Mouse (Mus musculus) kidney, postnatal 4 days (tissue): ENCODE results near the gene Timm13.
A peak's percentile ranks its signal among the peaks of the same experiment; 100 is the strongest.

ENCODE experiments used
- DNase-seq, 2 experiments: peaks; one replicate each; pipeline ENCODE4 v3.0.0; 2021; ENCODE audit warnings: mixed read lengths in 2 of 2

Gene Timm13

DNA sequence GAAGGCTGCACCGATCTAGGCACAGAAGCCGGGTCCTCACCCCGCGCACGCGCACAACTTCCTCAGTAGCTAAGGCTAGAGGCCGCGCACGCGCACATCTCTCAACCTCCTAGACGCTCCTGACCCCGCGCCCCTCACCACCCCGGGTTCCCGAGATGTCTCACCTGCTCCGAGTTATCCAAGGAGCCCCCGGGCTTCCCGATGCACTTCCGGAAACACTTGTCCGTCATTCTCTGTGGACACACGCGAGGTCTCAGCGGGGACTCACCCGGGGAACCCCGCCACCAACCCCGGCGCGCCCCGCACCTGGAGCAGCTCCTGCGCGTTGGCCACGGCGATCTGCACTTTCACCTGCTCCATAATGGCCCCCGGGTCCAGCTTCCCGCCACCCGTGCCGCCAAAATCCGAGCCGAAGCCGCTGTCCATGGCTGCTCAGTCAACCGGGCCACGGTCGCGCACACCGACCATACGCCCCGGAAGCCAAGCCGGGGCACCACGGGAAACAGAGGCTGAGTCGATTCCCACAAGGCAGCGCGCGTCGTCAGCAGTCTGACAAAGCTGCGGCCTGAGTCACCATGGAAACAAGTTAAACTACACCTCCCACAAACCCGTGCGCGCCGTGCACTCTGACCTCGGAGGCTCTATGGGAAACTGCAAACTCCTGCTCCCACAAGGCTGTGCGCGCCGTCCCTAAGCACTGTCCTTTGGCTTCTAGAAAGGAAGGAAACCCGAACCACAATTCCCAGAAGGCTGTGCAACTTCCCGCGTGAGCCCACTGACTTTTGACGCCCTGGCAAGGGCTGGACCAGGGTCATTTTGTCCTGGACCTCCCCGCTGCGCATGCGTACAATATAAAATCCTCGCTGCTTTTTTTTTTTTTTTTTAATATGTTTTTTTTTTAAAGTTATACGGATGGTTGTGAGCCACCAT, at the start of gene Timm13:
Gene Timm13 (minus strand): TSS at position 652 of the 930 bp plus-strand sequence.
- DNase-seq, result peak; percentile 98 to 99

DNA sequence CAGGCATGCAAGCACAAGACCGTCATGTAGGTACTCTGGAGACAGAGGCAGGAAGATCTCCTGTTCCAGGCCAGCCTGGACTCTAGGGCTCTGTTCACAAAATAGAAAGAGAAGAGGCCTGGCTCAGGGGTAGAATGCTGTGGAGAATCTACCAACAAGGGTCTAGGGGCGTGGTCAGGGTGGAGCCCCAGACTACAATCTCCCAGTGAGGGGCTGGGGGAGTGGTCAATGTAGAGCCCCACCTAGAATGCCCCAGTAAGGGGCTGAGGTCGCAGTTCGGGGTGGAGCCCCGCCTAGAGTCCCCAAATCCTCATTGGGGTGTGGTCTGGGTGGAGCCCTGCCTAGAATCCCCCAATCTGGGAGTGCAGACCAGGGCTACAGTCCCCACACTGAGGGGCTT, 49.5 kb upstream of the Timm13 start:
- no peak for DNase-seq

DNA sequence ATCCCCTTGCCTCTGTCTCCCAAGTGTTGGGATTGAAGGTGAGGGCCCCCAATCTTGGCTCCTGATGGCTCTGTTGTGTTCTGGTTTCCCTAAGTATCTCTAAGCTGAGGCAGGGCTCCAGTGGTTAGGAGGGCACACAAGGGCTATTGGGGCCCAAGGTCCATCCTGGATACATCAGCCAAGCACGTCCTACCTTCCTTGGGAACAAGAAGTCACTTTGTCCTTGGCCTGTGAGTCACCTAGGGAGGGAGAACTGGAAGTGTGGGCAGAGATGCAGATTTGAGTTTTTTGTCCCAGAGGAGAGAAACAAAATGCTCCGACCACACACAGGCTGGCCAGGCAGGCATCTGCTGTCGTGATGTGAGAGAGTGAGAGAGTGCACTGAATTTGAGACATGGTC, 48.3 kb upstream of the Timm13 start:
- no peak for DNase-seq

GRCm38 (mm10) chr10:80948570-80948969, 47.8 kb upstream of the Timm13 start:
- peak; percentile 57 to 73 for DNase-seq

- peak; percentile 61 to 76 for DNase-seq
Measured at GRCm38 (mm10) chr10:80947802-80948201, 47.0 kb upstream of the Timm13 start.

DNA sequence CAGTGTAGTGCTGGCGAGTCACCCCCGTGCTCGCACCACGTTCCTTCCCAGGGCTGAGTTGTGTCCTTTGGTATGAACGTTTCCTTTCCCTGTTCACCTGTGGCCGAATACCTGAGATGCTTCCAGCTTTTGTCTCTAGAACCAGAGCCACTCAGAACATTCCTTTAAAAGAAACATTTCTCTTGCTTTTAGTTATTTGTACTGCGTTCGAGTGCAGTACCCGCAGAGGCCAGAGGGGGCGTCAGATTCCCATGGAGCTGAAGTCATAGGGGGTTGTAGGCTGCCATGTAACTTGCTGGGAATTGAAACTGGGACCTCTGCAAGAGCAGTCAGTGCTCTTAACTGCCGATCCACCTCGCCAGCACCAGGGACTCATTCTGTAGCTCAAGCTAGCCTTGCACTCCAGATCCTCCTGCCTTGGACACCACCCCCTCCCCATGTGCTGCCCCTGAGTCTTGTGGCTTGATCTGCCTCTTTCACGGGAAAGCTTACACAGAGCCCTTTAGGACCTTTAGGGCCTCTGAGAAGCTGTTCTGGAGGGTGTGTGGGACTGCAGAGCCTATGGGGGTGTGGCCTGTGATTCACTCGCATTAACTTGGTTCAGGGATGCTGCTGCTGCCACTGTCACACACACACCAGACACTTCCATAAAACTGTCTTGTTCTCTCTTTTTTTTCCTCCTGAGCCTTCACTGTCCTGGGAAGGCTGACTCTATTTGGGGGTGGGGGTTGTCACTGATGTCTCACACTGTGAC, 46.1 kb upstream of the Timm13 start:
- no peak for DNase-seq

- no peak for DNase-seq
Measured at GRCm38 (mm10) chr10:80944231-80944630, 43.5 kb upstream of the Timm13 start.

DNA sequence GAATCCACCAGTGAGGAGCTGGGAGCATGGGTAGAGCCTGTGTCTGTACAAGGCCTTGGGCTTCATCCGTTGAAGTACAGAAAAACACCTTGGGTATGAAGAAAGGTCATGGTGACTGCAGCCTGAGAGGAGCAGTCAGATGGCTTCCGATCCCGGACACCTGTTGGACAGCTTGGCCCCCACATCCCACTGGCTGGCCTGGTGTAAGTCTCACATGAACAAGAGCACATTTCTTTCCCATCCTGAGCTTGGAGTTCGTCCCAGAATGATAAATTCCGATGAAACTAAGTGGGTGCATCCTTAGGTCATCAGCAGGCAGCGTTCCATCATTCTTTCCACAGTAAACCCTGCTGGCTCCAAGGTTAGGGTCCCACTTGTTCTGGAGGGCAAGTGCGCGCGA, 42.9 kb upstream of the Timm13 start:
- DNase-seq, result no peak

- DNase-seq, result no peak
Measured at GRCm38 (mm10) chr10:80942919-80943318, 42.1 kb upstream of the Timm13 start.

DNA sequence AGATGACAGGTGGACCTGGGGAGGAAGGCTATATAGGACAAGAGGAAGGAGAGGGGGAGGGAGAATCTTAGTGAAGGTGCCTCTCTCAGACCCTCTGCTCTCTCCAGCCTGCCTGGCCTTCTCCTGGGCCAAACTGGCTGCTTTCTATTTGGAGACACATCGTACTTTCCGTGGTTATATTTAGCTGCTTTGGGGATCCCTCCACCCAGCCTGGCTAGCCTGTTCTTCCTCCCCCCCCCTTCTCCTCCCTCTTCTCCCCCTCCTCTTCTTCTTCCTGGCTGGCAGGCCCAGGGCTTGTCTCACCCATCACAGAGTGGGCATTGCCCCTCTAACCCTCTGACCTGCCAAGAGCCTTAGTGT, 40.2 kb upstream of the Timm13 start:
- DNase-seq, result no peak

GRCm38 (mm10) chr10:80940320-80940987, 39.7 kb upstream of the Timm13 start:
- DNase-seq, result peak; percentile 62 to 78

- peak; percentile 93 to 96 for DNase-seq
Measured at GRCm38 (mm10) chr10:80939671-80940070, 38.9 kb upstream of the Timm13 start.

DNA sequence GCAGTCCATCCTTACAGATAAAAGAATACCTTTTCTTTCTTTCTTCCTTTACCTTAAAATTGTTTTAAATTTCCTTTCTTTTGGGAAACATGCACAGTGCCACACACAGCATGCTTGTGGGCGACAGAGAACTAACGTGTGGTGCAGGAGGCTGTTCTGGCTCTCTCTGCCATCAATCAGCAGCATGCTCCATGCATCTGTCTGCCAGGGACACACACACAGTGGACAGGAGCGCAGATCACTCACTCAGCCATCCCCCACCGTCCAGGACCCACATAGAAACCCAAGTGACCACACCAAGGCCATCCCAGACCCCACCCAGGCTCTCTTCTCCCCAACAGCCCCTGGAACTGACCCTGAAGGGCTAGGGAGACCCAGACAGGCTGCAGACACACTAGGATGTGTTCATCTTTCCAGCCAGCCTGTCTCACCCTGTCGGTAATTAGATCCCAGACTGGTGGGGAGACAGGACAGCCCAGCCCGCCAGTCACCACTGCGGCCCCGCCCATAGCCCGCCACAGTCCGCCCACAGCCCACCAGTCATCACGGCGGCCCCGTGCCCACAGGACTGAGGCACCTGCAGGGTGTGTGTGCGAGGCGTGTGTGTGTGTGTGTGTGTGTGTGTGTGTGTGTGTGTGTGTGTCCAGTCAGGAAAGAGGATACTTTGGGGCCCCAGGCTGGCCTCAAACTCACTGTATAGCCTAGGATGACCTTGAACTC, 38.2 kb upstream of the Timm13 start:
- peak; percentile 65 to 71 for DNase-seq

DNA sequence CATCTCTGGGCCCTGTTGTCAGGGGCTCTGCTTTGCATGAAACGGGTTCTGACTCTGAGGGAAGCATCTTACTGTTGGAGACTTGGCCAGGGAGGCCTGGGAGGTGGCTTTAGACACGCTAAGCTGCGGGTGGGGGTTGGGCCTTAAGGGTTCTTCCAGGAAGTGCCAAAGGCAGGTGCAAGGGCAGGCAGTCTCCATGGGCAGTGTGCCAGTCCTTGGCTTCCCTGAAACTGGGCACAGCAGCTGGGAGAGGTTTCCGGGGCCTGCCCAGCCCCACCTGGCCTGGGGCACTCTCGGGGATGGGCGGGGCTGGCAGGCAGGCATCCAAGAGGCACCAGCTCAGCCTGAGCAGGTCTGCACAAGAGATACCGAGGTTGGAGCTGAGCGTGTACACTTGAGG, 36.9 kb upstream of the Timm13 start:
- DNase-seq, result peak; percentile 79 to 87

DNA sequence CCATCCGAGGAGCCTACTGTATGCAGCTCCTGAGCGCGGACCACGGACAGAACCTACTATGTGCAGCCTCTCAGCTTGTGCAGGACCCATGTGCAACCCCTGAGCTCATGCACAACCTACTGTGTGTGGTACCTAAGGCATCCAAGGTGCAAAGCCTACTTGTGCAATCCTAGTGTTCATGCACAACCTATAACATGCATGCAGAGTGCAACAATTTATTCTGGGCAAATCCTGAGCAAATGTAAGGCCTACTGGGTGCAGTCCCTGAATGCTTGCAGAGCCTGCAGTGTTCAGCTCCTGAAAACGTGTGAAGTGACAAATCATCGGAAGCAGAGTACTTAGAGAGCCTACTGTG, 36.0 kb upstream of the Timm13 start:
- no peak for DNase-seq

DNA sequence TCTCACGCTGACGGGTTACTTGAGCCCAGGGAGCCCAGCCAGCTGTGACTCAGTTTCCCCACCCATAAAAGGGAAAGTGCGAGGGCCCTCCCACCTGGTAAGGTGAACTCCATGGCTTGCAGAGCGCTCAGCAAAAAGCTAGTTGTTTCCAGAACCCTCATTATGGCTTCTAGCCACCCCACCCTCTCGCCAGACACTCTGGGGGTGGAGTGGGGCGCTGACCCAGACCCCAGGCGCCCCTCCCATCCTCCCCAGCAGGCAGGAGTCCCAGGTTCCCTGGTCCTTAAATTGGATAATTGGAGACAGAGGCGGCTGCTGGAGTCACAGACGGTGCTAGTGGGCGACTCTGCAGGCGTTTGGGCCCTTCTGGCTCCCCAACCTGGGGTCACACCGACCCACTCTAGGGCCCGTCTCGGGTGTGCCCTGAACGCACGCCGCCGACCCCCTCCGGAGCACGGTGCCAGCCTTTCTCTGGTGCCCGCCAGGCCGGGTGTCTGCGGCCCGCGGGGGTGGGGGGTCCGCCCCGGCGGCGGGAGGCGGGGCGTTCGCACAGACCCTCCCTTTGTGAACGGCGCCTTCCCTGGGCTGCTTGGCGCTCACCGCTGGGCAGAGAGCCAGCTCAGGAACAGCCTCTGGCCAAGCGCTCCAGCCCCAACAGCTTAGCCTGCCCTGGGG, 35.5 kb upstream of the Timm13 start:
- peak; percentile 82 to 88 for DNase-seq

- no peak for DNase-seq
Measured at GRCm38 (mm10) chr10:80935698-80936097, 34.9 kb upstream of the Timm13 start.

DNA sequence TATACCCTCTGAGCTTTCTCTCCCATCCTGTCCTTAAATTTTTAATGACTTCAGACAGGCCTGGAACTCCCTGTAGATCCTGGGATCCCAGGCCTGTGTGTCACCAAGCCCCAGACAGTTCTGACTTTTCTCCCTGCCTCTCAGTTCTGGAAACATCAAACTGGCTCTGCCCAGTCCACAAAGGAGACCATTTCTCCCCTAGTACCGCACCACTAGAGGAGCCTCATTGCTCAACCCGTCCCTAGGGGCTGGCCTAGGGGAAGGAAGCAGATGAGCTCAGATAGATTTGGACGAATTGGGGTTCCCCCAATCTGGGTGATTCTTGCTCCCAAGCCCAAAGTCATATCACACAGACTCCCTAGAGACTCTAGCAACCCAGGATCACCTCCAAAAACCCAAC, 34.5 kb upstream of the Timm13 start:
- no peak for DNase-seq

DNA sequence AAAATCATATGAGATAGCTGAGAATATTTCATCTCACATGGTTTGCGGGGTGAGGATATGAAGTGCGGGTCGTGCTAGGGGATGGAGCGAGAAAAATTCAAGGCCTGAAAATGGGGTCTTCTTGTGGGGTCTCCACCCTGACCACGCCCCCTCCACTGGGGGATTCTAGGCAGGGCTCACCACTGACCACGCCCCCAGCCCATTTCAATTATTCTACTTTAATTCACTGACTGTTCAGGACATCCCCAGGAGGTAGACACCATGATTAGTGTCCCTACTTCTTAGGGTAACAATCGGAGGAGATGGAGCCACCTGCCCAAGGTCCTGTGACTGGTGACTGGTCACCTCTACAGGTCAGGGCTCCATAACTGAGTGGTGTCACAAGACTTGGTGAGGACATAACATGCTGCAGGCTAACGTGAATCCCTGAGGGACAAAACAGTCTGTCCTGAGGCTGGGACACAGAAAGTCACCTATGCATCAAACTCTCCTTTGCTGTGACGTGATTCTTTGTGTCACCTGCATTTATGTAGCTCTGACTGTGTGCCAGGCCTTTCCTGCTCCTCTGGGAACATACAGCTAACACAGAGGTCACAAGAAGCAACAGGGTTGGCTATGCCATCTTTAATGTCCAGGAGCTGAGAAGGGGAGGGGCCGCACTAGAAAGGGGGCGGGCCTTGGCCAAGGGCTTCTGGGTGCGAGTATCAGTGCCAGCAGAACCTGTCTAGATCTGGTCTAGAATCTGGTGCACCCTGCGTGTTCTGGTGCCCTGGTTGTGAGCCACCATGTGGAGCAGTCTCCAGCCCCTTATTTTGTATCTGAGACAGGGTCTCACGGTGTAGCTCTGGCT, 33.6 kb upstream of the Timm13 start:
- no peak for DNase-seq

DNA sequence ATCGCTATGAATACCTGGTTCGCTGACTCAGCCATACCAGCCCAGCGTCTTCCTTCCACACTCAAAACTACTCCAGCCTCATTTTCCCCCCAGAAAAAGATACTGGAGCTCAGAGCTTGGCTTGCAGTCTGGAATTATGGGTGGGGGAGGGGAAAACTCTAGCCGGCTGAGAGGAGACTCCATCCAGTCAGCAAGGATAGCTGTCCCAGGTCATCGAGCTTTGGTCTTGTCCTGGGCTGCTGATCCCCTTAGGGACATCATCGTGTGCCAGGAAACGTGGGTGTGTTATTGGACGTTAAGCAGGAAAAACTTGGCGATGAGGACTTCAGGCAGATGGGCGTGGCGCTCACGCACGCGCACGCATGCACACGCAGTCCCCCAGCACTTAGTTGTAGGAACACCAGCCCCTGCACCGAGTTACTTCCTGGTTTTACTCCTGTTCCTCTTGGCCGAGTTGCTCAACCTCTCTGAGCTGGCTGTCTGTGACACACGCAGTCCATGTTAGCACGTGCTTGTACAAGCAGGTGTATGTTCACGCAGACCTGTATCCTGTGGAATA, 32.7 kb upstream of the Timm13 start:
- DNase-seq, result peak; percentile 37 to 58
